24 mouse cellular contexts compared by ENCODE assay signal in the genomic region with DNA sequence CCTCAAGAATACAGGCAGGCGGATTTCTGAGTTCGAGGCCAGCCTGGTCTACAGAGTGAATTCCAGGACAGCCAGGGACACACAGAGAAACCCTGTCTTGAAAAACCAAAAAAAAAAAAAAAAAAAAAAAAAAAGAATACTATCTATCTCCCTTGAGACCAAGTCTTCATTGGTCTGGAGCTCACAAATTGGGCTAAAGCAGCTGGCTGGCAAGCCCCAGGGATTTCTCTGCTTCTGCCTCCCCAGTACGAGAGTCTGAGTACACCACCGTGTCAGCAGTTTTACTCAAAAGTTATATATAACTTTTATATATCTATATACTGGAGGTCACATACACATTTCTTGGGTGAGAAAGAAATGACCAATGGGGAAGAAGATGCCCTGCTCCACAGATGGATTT.
"Had no signal": no experiment of that assay in that cellular context is flagged by ENCODE, and none has a peak within 500 bp of the region (broad histone marks: within the 10 kb centered on the region; RNA-seq: fewer than 3 reads in every experiment).

No protein-coding gene starts in this region.

- H3K9me3 ChIP-seq: heart, embryonic 10.5 days; heart, embryonic 12.5 days; hindbrain, embryonic 13.5 days; hindbrain, embryonic 15.5 days; intestine, embryonic 15.5 days; kidney, embryonic 15.5 days; limb, embryonic 13.5 days; limb, embryonic 15.5 days; liver, embryonic 12.5 days had no signal

- DNase-seq: gastrocnemius, postnatal 14 days; gastrocnemius, postnatal 36 days; heart, adult 18-20 months; heart, postnatal 10 days; kidney, adult 11 months; kidney, adult 2 months; kidney, adult 9 months; kidney, postnatal 14 days; kidney, postnatal 36 days; layer of hippocampus, adult 9-11 months; layer of hippocampus, postnatal 36 days; left cerebral cortex, postnatal 4 days had no signal

- H3K4me3 ChIP-seq: heart, embryonic 10.5 days; heart, embryonic 12.5 days; hindbrain, embryonic 13.5 days; hindbrain, embryonic 15.5 days; intestine, embryonic 15.5 days; kidney, embryonic 15.5 days; limb, embryonic 13.5 days; limb, embryonic 15.5 days; liver, embryonic 12.5 days had no signal

- H3K4me2 ChIP-seq: heart, embryonic 12.5 days; hindbrain, embryonic 13.5 days; hindbrain, embryonic 15.5 days; intestine, embryonic 15.5 days; kidney, embryonic 15.5 days; limb, embryonic 13.5 days; limb, embryonic 15.5 days; liver, embryonic 12.5 days had no signal

- H3K27me3 ChIP-seq: heart, embryonic 12.5 days; hindbrain, embryonic 13.5 days; hindbrain, embryonic 15.5 days; intestine, embryonic 15.5 days; kidney, embryonic 15.5 days; limb, embryonic 13.5 days; limb, embryonic 15.5 days; liver, embryonic 12.5 days had no signal

- H3K27ac ChIP-seq: heart, embryonic 10.5 days; hindbrain, embryonic 13.5 days; hindbrain, embryonic 15.5 days; hindbrain, postnatal 0 days; intestine, embryonic 15.5 days; kidney, embryonic 15.5 days; kidney, postnatal 0 days; limb, embryonic 13.5 days; limb, embryonic 15.5 days; liver, embryonic 12.5 days; liver, embryonic 14.5 days had no signal

- ATAC-seq: hindbrain, postnatal 0 days; intestine, embryonic 15.5 days; liver, embryonic 12.5 days had no signal

- H3K9ac ChIP-seq: heart, embryonic 12.5 days; hindbrain, embryonic 13.5 days; hindbrain, embryonic 15.5 days; intestine, embryonic 15.5 days; kidney, embryonic 15.5 days; limb, embryonic 13.5 days; limb, embryonic 15.5 days; liver, embryonic 12.5 days; liver, embryonic 14.5 days had no signal

- H3K36me3 ChIP-seq: heart, embryonic 10.5 days; heart, embryonic 12.5 days; hindbrain, embryonic 13.5 days; hindbrain, embryonic 15.5 days; intestine, embryonic 15.5 days; kidney, embryonic 15.5 days; limb, embryonic 13.5 days; limb, embryonic 15.5 days; liver, embryonic 12.5 days had no signal
